Mouse (Mus musculus) heart, embryonic 11.5 days (tissue): ENCODE measurements around the gene Vezf1. TPM values are rescaled to one million over a fixed set of nuclear protein-coding genes. Genes with fewer than 3 reads are reported as not detected.

Experiments used
- ATAC-seq: fragments of 200-750 bp; cut with Nextera tagmentation; replicated peaks from 2 replicates; pipeline ENCODE4 v1.8.0; 2017; ENCODE audit warnings: moderate library complexity; ENCODE audit not compliant: insufficient number of reproducible peaks, low FRiP score, low TSS enrichment
- H3K27ac ChIP-seq: fragments of 300-500 bp; sonication (generic); 2 replicates; pipeline ENCODE4 v1.5.1; 2014; ENCODE audit warnings: mild to moderate bottlenecking, low read depth, low read length
- H3K27me3 ChIP-seq: fragments of 300-500 bp; sonication (generic); 2 replicates; pipeline ENCODE4 v1.6.1; 2014; ENCODE audit warnings: mild to moderate bottlenecking, low read length, mixed read lengths; ENCODE audit not compliant: control insufficient read depth, insufficient read depth
- H3K36me3 ChIP-seq: fragments of 300-500 bp; sonication (generic); 2 replicates; pipeline ENCODE4 v1.6.1; 2014; ENCODE audit warnings: mild to moderate bottlenecking, low read length, moderate library complexity, mixed read lengths; ENCODE audit not compliant: control insufficient read depth, insufficient read depth
- H3K4me1 ChIP-seq: fragments of 300-500 bp; sonication (generic); 2 replicates; pipeline ENCODE4 v1.6.1; 2014; ENCODE audit warnings: low read length; ENCODE audit not compliant: control insufficient read depth, insufficient read depth
- H3K4me2 ChIP-seq: fragments of 300-500 bp; sonication (generic); 2 replicates; pipeline ENCODE4 v1.6.1; 2014; ENCODE audit warnings: mild to moderate bottlenecking, moderate library complexity
- H3K4me3 ChIP-seq: fragments of 300-500 bp; sonication (generic); 2 replicates; pipeline ENCODE4 v1.5.1; 2014; ENCODE audit warnings: low read depth, low read length
- H3K9ac ChIP-seq: fragments of 300-500 bp; sonication (generic); 2 replicates; pipeline ENCODE4 v1.6.1; 2014; ENCODE audit warnings: mild to moderate bottlenecking, low read depth, low read length, moderate library complexity
- H3K9me3 ChIP-seq: fragments of 300-500 bp; sonication (generic); replicated peaks from 2 replicates; pipeline ENCODE4 v1.6.1; 2016; ENCODE audit warnings: low read length; ENCODE audit not compliant: control insufficient read depth
- WGBS: fragments of 180-500 bp; shearing (Covaris S2); extraction: QIAGEN DNeasy Blood & Tissue Kit; methylation state at CpG from one replicate; pipeline ENCODE4 v1.1.7; 2014; ENCODE audit not compliant: insufficient replicate concordance; 5-methylcytosine and 5-hydroxymethylcytosine counted together
- polyA plus RNA-seq: library from polyadenylated mRNA; unstranded; fragments of >200 nt; fragmentation: Nextera tagmentation; extraction: Ambion mirVana; gene quantifications from 2 replicates; pipeline ENCODE4 v1.2.1, GENCODE M21; 2014

Gene Vezf1
- polyA plus RNA-seq, 1 experiment from 2014 or later, result 26.4 TPM

DNA sequence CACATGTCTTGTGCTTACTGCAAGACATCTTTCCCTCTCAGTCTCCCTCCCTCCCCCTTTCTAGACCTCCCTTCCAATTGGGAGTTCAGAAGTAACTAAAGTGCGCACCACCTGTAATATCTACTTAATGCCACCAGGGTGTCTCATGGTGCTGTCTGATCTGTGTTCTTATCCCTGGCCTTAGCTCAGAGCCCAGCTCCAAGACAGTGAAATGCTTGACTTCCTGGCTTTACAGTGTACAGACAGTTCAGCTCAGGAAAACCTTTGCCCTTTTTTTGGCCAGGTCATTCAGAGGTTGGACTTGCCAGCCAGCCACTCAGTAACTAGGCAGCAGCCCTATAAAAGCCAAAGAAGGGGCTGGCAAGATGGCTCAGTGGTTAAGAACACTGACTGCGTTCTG lies 8.9 kb upstream of the Vezf1 start:
- Histone ChIP-seq H3K27ac (no peak overlapping the region), H3K9ac (no peak overlapping the region), H3K4me1 (0 out of 2 replicates have a peak, but pooled peaks cover 2% of the 10 kb centered on the region), H3K4me3 (no peak overlapping the region), H3K9me3 (no peaks in the 10 kb centered on the region), H3K4me2 (no peak overlapping the region), H3K36me3 (no peaks in the 10 kb centered on the region), H3K27me3 (no peaks in the 10 kb centered on the region)
- 0 out of 2 replicates have a peak, but pooled peaks have one; percentile 39 for ATAC-seq
- 46% methylated on average over 2 of the region's 2 CpGs for WGBS

DNA sequence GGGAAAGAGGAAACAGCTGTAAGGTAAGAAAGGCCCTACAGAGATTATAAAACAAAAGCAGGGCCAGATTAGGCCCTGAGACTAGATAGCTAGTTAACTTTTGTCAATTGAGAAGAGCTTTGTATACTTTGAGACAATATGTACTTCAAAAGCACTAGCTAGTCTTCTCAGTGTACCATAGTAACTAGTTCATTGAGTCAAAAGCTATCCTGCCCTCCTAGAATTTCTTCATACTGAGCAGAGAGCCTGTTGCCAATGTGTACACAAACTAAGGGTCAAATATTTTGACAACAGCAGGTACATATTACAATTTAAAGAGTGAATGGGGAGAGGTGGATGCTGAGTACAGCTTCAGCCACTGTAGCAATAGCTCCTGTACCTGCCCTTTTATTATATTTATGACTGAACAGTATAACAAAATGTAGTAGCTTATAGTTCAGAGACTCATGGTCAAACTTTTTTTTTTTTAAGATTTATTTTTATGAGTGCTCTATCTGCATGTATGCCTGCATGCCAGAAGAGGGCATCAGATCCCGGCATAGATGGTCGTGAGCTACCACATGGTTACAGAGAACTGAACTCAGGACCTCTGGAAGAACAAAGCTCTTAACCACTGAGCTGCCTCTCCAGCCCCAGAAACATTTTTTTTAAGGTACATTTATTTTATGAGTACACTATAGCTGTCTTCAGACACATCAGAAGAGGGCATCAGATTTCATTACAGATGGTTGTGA lies 6.0 kb upstream of the Vezf1 start:
- no peak overlapping the region for H3K4me2 ChIP-seq
- no peaks in the 10 kb centered on the region for H3K27me3 ChIP-seq
- WGBS, result 63% methylated on average over 2 of the region's 2 CpGs
- no peak overlapping the region for H3K4me3 ChIP-seq
- no peak for ATAC-seq
- H3K9me3 ChIP-seq, result no peaks in the 10 kb centered on the region
- no peak overlapping the region for H3K27ac ChIP-seq
- H3K9ac ChIP-seq, result no peak overlapping the region
- no peaks in the 10 kb centered on the region for H3K36me3 ChIP-seq
- H3K4me1 ChIP-seq, result peaks cover 2% of the 10 kb centered on the region; the same call in 1 of the 2 replicates

DNA sequence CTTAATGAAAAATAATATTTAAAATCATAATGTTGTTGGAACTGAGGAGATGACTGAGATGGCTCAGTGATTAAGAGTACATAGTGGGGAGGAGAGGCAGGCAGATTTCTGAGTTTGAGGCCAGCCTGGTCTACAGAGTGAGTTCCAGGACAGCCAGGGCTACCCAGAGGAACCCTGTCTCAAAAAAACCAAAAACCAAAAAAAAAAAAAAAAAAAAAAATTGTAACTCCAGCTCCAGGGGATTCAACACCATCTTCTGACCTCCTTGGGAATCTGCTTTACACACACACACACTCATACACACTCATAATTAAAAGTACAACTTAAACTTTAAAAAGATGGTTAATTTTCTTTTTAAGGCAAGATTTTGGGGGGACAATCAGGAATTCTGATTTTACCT lies 2.3 kb upstream of the Vezf1 start:
- ATAC-seq, result no peak

DNA sequence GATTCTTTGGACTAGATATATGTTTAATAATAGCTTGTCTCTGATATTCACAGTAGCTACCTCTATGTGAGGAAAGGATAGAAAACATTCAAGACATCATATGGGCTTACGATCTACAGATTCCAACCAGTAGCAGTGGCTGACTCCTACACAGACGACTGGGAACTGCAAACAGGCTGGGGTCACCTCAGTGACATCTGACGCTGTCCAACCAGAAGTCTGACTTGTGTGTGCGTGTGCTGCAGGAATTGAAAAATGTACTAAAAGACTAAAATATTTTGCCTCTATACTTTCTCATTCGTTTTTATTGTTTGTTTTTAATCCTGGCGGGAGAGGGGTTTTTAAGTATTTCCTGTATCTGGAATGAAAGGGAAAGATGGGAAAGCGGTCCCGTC lies 891 bp upstream of the Vezf1 start:
- no peaks in the 10 kb centered on the region for H3K27me3 ChIP-seq

More for the DNA sequence above, 2.3 kb upstream of the Vezf1 start:
- Histone ChIP-seq H3K4me1 (peaks cover 10% of the 10 kb centered on the region), H3K36me3 (no peaks in the 10 kb centered on the region), H3K27me3 (no peaks in the 10 kb centered on the region), H3K4me2 (no peak overlapping the region), H3K9ac (no peak overlapping the region), H3K4me3 (no peak overlapping the region), H3K9me3 (no peaks in the 10 kb centered on the region), H3K27ac (no peak overlapping the region)

DNA sequence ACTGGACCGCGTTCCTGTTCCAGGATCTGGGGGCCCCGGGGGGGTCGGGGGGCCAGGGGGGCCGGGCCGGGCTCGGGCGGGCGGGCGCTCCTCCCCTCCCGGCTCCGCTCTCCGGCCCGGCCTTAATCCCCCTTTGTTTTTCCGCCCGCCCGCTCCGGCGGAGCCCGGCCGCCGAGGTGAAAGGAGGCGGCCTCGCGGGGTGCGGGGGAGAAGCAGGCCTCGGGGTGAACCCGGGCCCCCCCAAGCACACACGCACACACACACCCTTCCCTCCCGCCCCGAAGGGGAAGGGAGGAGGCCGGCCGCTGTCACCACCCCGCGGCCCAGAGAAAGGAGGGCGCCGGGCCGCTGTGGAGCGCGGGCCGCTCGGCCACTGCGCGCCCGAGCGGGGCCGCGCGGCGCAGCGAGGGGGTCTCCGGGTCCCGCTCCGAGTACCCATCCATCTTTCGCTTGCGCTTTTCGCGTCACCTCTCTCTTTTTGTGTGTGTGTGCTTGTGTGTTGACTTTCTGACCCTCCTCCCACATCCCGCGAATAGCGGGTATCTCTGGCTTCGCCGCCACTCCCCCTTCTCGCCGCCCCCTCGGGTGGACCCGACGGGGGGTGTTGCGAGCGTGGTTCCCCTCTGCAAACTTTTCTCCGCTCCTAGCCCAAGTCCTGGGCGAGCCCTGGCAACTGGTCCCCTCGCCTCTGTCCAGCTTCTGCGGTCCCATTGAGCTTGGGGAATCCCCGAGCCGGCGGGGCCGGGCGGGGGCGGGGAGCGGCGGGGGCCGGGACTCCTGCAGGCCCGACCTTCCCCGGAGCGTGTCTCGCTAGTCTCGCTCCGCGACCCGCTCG lies 549 bp downstream of the Vezf1 start:
- peak overlapping the region; percentile 98 for H3K4me3 ChIP-seq
- H3K27me3 ChIP-seq, result no peaks in the 10 kb centered on the region
- peak overlapping the region; percentile 94 for H3K4me2 ChIP-seq
- peak overlapping the region; percentile 97 for H3K27ac ChIP-seq
- no peaks in the 10 kb centered on the region for H3K9me3 ChIP-seq
- no peaks in the 10 kb centered on the region for H3K36me3 ChIP-seq
- under 1% methylated on average over 77 of the region's 92 CpGs for WGBS
- peaks cover 18% of the 10 kb centered on the region for H3K4me1 ChIP-seq
- ATAC-seq, result peak; percentile 77
- H3K9ac ChIP-seq, result peak overlapping the region; percentile 97

More for the DNA sequence above, 891 bp upstream of the Vezf1 start:
- H3K4me2 ChIP-seq, result peak overlapping the region; percentile 94
- H3K9me3 ChIP-seq, result no peaks in the 10 kb centered on the region
- H3K4me3 ChIP-seq, result peak overlapping the region; percentile 98
- H3K27ac ChIP-seq, result peak overlapping the region; percentile 97
- WGBS, result 3% methylated on average over 8 of the region's 8 CpGs
- H3K36me3 ChIP-seq, result no peaks in the 10 kb centered on the region
- H3K4me1 ChIP-seq, result peaks cover 18% of the 10 kb centered on the region
- no peak for ATAC-seq
- H3K9ac ChIP-seq, result peak overlapping the region; percentile 97

DNA sequence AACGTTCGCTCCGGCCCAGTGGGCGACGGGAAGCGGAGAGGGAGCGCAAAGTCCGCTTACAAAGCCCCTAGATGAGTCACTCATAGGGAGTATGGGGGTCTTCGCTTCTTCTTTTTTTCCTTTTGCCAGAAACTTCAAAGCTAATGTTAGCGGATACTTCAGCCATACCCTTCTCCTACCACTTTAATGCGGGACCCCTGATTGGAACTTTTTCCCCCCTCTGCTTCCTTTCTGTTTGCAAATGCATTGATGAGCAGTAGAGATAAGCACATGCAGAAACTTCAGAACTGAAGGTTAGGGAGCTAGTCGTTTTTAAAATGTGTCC lies 1.1 kb downstream of the Vezf1 start:
- Histone ChIP-seq H3K27me3 (no peaks in the 10 kb centered on the region), H3K4me2 (peak overlapping the region; percentile 94), H3K9me3 (no peaks in the 10 kb centered on the region), H3K27ac (peak overlapping the region; percentile 97), H3K4me3 (peak overlapping the region; percentile 98), H3K4me1 (peaks cover 18% of the 10 kb centered on the region), H3K36me3 (no peaks in the 10 kb centered on the region), H3K9ac (peak overlapping the region; percentile 97)
- no peak for ATAC-seq
- 1% methylated on average over 12 of the region's 12 CpGs for WGBS

DNA sequence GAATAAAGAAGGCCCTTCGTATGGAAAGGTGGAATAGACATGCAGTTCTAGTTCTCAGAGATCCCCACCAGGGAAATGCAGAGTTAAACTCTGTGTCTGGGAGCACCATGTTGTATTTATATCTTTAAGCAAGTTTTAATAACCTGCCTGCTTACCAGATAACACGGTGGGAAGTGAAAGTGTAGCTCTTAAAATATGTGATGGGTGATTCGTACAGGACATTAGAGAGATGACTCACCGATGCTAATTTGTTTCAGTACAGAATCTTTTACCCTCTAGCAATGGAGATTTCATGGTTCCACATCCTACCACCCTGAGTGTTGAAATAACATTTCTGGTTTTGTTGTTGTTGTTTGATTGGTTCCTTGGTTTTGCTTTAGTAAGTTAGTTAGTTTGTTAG lies 2.3 kb downstream of the Vezf1 start:
- peaks cover 18% of the 10 kb centered on the region for H3K4me1 ChIP-seq
- H3K4me2 ChIP-seq, result peak overlapping the region; percentile 94
- no peak overlapping the region for H3K27ac ChIP-seq
- peak overlapping the region; percentile 46; the same call in 1 of the 2 replicates for H3K9ac ChIP-seq
- H3K36me3 ChIP-seq, result peaks cover 6% of the 10 kb centered on the region; the same call in 1 of the 2 replicates
- no peaks in the 10 kb centered on the region for H3K27me3 ChIP-seq
- H3K4me3 ChIP-seq, result no peak overlapping the region
- H3K9me3 ChIP-seq, result no peaks in the 10 kb centered on the region
- 41% methylated on average over 4 of the region's 4 CpGs for whole genome bisulfite sequencing
- ATAC-seq, result no peak

DNA sequence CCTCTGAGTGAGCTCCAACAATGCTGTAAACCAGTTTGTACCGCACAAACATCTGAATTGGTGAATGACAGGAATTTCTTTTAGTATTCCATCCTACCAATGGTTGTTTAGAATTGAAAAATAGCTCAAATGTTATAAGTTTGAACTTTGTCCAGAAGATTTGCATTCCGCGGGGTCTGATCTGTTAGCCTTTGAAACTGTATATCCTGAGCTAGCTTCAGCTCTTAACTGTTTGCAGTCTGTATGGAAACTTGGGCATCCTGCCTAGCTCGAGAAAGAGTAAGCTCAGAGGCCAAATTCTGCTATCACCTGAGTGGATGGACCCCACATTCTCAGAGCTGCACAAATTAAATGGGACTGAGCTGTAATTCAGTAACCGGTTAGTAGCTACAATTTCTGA lies 3.0 kb downstream of the Vezf1 start:
- WGBS, result 68% methylated on average over 5 of the region's 5 CpGs
- ATAC-seq, result no peak
- H3K4me2 ChIP-seq, result peak overlapping the region; percentile 94

More for the DNA sequence above, 3.0 kb downstream of the Vezf1 start:
- no peaks in the 10 kb centered on the region for H3K27me3 ChIP-seq
- H3K9me3 ChIP-seq, result no peaks in the 10 kb centered on the region
- H3K4me3 ChIP-seq, result no peak overlapping the region
- H3K9ac ChIP-seq, result no peak overlapping the region
- H3K27ac ChIP-seq, result no peak overlapping the region
- peaks cover 6% of the 10 kb centered on the region for H3K36me3 ChIP-seq
- H3K4me1 ChIP-seq, result peaks cover 18% of the 10 kb centered on the region
